ENCODE assay signal across 8 mouse cellular contexts in genomic region chr6:48601271-48602079, GRCm38 (mm10). TPM values are rescaled to one million over a fixed set of nuclear protein-coding genes. Genes with fewer than 3 reads are reported as not detected.
DNase-seq lines count a peak whose midpoint lies in the region; ATAC-seq and TF ChIP-seq lines count a peak whose summit lies in the region.

Gene Zfp775 (plus strand): TSS chr6:48602063.

- peak; percentile 97 for ATAC-seq in activated CD4-positive, CD25-positive, alpha-beta regulatory T cell, adult 4 months
- ATAC-seq in common myeloid progenitor, adult 5-6 weeks (replicated peaks; ENCODE audit: low read depth, poor library complexity, severe bottlenecking): peak; percentile 98
- peak; percentile 99 for ATAC-seq in hindbrain, postnatal 0 days

- peaks cover 34% of the 10 kb centered on the region for H3K36me3 ChIP-seq in hindbrain, postnatal 0 days (ENCODE audit: insufficient read depth, low read length)
- H3K36me3 ChIP-seq in macrophage (ENCODE audit: inconsistent target): peaks cover 13% of the 10 kb centered on the region; the same call in 1 of the 2 replicates

- intact Hi-C loops in gastrocnemius, adult 2 months (cut with DNase I): no loop called here
- intact Hi-C loops in left cerebral cortex, adult 2 months (cut with DNase I): no loop called here

- peak within 1 kb of the TSS; percentile 83 for H3K9ac ChIP-seq in hindbrain, postnatal 0 days (replicated peaks; ENCODE audit: low read length)

- no peak for TF ChIP-seq CTCF in gastrocnemius, adult 2 months (IDR thresholded peaks at IDR 0.05)
- peak; percentile 43 for TF ChIP-seq CTCF in hindbrain, postnatal 0 days (IDR thresholded peaks at IDR 0.05; ENCODE audit: low read depth)
- TF ChIP-seq CTCF in left cerebral cortex, adult 2 months (IDR thresholded peaks at IDR 0.05): no peak; the same call in 1 of the 2 replicates

- H3K4me3 ChIP-seq in gastrocnemius, adult 2 months: peak within 1 kb of the TSS; percentile 78
- H3K4me3 ChIP-seq in hindbrain, postnatal 0 days (ENCODE audit: low read length): peak within 1 kb of the TSS; percentile 74
- peak within 1 kb of the TSS; percentile 99 for H3K4me3 ChIP-seq in left cerebral cortex, adult 2 months
- peak within 1 kb of the TSS; percentile 74 for H3K4me3 ChIP-seq in macrophage (ENCODE audit: inconsistent target)

- peak within 1 kb of the TSS; percentile 99 for H3K4me2 ChIP-seq in hindbrain, postnatal 0 days (ENCODE audit: low read depth, low read length)

- 3% methylated on average over 42 of the region's 42 CpGs for WGBS in hindbrain, postnatal 0 days
- WGBS in macrophage (ENCODE audit: missing documents): 6% methylated on average over 42 of the region's 42 CpGs

- 0 out of 2 replicates have a peak, but pooled peaks cover 3% of the 10 kb centered on the region for H3K9me3 ChIP-seq in hindbrain, postnatal 0 days (ENCODE audit: low read length)

- no peaks in the 10 kb centered on the region; the same call in 1 of the 2 replicates for H3K79me2 ChIP-seq in macrophage (ENCODE audit: inconsistent target)

- peak within 1 kb of the TSS; percentile 96 for H3K27ac ChIP-seq in gastrocnemius, adult 2 months
- H3K27ac ChIP-seq in hindbrain, postnatal 0 days: peak within 1 kb of the TSS; percentile 94
- peak within 1 kb of the TSS; percentile 93 for H3K27ac ChIP-seq in left cerebral cortex, adult 2 months
- peak within 1 kb of the TSS; percentile 54 for H3K27ac ChIP-seq in macrophage

- H3K27me3 ChIP-seq in hindbrain, postnatal 0 days (ENCODE audit: insufficient read depth, low read length): no peaks in the 10 kb centered on the region

- H3K4me1 ChIP-seq in hindbrain, postnatal 0 days (ENCODE audit: insufficient read depth, low read length): peaks cover 8% of the 10 kb centered on the region

- peak; percentile 99 for DNase-seq in gastrocnemius, adult 2 months
- peak; percentile 97 for DNase-seq in hindbrain, postnatal 0 days (ENCODE audit: low spot score)
- DNase-seq in left cerebral cortex, adult 2 months (ENCODE audit: extremely low spot score in 1 of 2, low spot score in 2 of 2): peak; percentile 92 to 96
- peak; percentile 84 for DNase-seq in retina, postnatal 7 days (ENCODE audit: low read depth, low spot score)
- peak; percentile 89 to 94 for DNase-seq in urinary bladder, adult 18-20 months (ENCODE audit: low spot score in 2 of 2)

RNA-seq across cellular contexts. Expression of gene Zfp775, which starts in this region (rescaled TPM):
- polyA plus RNA-seq in activated CD4-positive, CD25-positive, alpha-beta regulatory T cell, adult 4 months (2017; shearing (Covaris generic)): 1 to 10 TPM; 4.8 to 6.1 TPM
- 2.1 and 3.3 TPM in 2 replicates for total RNA-seq in common myeloid progenitor, adult 5-6 weeks (2017)
- 1 to 10 TPM; 8.0 to 10.0 TPM for total RNA-seq in gastrocnemius, adult 2 months (2021)
- 11.6 and 13.5 TPM in 2 replicates for total RNA-seq in hindbrain, postnatal 0 days (2014; rRNA removed)
- 7.2 and 8.8 TPM in 2 replicates for polyA plus RNA-seq in hindbrain, postnatal 0 days (2015; fragmentation: Nextera tagmentation; extraction: Ambion mirVana)
- total RNA-seq in left cerebral cortex, adult 2 months (2021): 1 to 10 TPM; 6.3 to 8.3 TPM
- total RNA-seq in macrophage (2018; cell fraction: chromatin; rRNA removed): 1 to 10 TPM in 19 of 26 experiments, under 1 TPM in 6, not detected in 1; 0.55 to 4.1 (median 1.8) TPM
- total RNA-seq in macrophage (2018; cell fraction: cytosol; rRNA removed): 1 to 10 TPM in 16 of 26 experiments, under 1 TPM in 10; 0.48 to 2.0 (median 1.3) TPM
- total RNA-seq in macrophage (2018; cell fraction: nucleus; rRNA removed): 1 to 10 TPM in 13 of 26 experiments, under 1 TPM in 13; 0.40 to 3.2 (median 1.0) TPM
- polyA plus RNA-seq in macrophage (2018): 1.2 to 1.9 TPM (median 1.3 TPM) in 3 replicates

Comparison
In these comparisons a context has a peak if more than half of its experiments do, and no peak if none do; other contexts are left out.
1. Peak in every context shown above with its lines: DNase-seq, ATAC-seq, H3K4me3 ChIP-seq and H3K27ac ChIP-seq.